ENCODE assay signal across 10 mouse cellular contexts in the genomic region with DNA sequence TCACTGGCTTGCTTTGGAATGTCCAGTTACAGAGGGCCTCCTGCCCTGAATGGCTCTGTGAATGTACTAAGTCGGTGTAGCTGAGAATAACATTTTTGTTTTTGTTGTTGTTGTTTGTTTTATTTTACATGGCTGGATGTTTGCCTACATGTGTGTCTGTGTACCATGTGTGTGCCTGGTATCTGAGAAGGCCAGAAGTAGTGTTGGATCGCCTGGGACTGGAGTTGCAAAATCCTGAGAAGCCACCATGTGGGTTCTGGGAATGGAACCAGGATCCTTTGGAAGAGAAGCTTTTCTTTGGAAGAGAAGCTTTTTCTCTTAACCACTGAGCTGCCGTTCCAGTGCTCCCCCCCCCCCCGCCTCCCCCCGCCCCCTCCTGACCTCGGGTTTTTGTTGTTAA. TPM values are rescaled to one million over a fixed set of nuclear protein-coding genes. Genes with fewer than 3 reads are reported as not detected.
DNase-seq lines count a peak whose midpoint lies in the region; ATAC-seq lines count a peak whose summit lies in the region.
"Had no signal": no experiment of that assay in that cellular context is flagged by ENCODE, and none has a peak within 500 bp of the region (broad histone marks: within the 10 kb centered on the region; RNA-seq: fewer than 3 reads in every experiment).

No protein-coding gene starts in this region.

- peak overlapping the region; percentile 95 for H3K27ac ChIP-seq in brown adipose tissue, adult 24 weeks (replicated peaks; ENCODE audit: low read depth, low read length)
- H3K27ac ChIP-seq in hindbrain, embryonic 15.5 days (replicated peaks) = 0 out of 2 replicates have a peak overlapping the region, but pooled peaks have one; percentile 97
- no peak overlapping the region for H3K27ac ChIP-seq in midbrain, embryonic 15.5 days

- 0 out of 2 replicates have a peak overlapping the region, but pooled peaks have one; percentile 15 for H3K4me3 ChIP-seq in brown adipose tissue, adult 24 weeks (ENCODE audit: insufficient read depth, low read depth, low read length)
- H3K4me3 ChIP-seq in hindbrain, embryonic 15.5 days = 0 out of 2 replicates have a peak overlapping the region, but pooled peaks have one; percentile 94
- 0 out of 2 replicates have a peak overlapping the region, but pooled peaks have one; percentile 88 for H3K4me3 ChIP-seq in midbrain, embryonic 15.5 days

- H3K4me2 ChIP-seq in hindbrain, embryonic 15.5 days = peak overlapping the region; percentile 83
- peak overlapping the region; percentile 76 for H3K4me2 ChIP-seq in midbrain, embryonic 15.5 days

- peaks cover 41% of the 10 kb centered on the region for H3K4me1 ChIP-seq in brown adipose tissue, adult 24 weeks (ENCODE audit: control insufficient read depth, insufficient read depth, insufficient read length, low read length)
- H3K4me1 ChIP-seq in hindbrain, embryonic 15.5 days (replicated peaks) = peaks cover 69% of the 10 kb centered on the region
- H3K4me1 ChIP-seq in midbrain, embryonic 15.5 days = peaks cover 67% of the 10 kb centered on the region

- 56% methylated on average over 5 of the region's 6 CpGs for WGBS in hindbrain, embryonic 15.5 days
- 35% methylated on average over 6 of the region's 6 CpGs for WGBS in midbrain, embryonic 15.5 days

- DNase-seq in kidney, adult 11 months = peak; percentile 3
- DNase-seq in kidney, postnatal 10 days = no peak
- no peak for DNase-seq in frontal cortex, postnatal 10 days (ENCODE audit: low spot score in 2 of 2)
- DNase-seq in frontal cortex, postnatal 14 days (ENCODE audit: low spot score in 2 of 2) = no peak
- DNase-seq: right cerebral cortex, postnatal 4 days had no signal

- no peaks in the 10 kb centered on the region for H3K27me3 ChIP-seq in hindbrain, embryonic 15.5 days
- H3K27me3 ChIP-seq in midbrain, embryonic 15.5 days (replicated peaks) = no peaks in the 10 kb centered on the region

- ATAC-seq in hindbrain, embryonic 15.5 days (ENCODE audit: low FRiP score, low read depth) = no peak
- no peak for ATAC-seq in midbrain, embryonic 15.5 days (replicated peaks)
- no peak for ATAC-seq in frontal cortex, adult (ENCODE audit: low TSS enrichment)

- H3K9ac ChIP-seq in hindbrain, embryonic 15.5 days = no peak overlapping the region
- no peak overlapping the region for H3K9ac ChIP-seq in midbrain, embryonic 15.5 days

- H3K36me3 ChIP-seq in hindbrain, embryonic 15.5 days = peaks cover 8% of the 10 kb centered on the region; the same call in 1 of the 2 replicates
- H3K36me3 ChIP-seq in midbrain, embryonic 15.5 days (replicated peaks) = peaks cover 3% of the 10 kb centered on the region; the same call in 1 of the 2 replicates

- no peaks in the 10 kb centered on the region for H3K9me3 ChIP-seq in hindbrain, embryonic 15.5 days
- H3K9me3 ChIP-seq in midbrain, embryonic 15.5 days = no peaks in the 10 kb centered on the region
- H3K9me3 ChIP-seq: G1E had no signal

RNA-seq across cellular contexts. Expression of gene Lasp1, which starts 3.7 kb away (rescaled TPM):
- polyA plus RNA-seq in brown adipose tissue, adult 24 weeks (2012; ENCODE audit: insufficient read depth, insufficient read length, missing spikeins) = 56.3 and 58.1 TPM in 2 replicates
- 152 and 173 TPM in 2 replicates for polyA plus RNA-seq in hindbrain, embryonic 15.5 days (2015; fragmentation: Nextera tagmentation; extraction: Ambion mirVana)
- polyA plus RNA-seq in midbrain, embryonic 15.5 days (2015; fragmentation: Nextera tagmentation; extraction: Ambion mirVana) = 198 and 199 TPM in 2 replicates

RNA-seq across cellular contexts. Expression of gene Rpl23, which starts 20.3 kb away (rescaled TPM):
- polyA plus RNA-seq in brown adipose tissue, adult 24 weeks (2012; ENCODE audit: insufficient read depth, insufficient read length, missing spikeins) = 268 and 348 TPM in 2 replicates
- 296 and 312 TPM in 2 replicates for polyA plus RNA-seq in hindbrain, embryonic 15.5 days (2015; fragmentation: Nextera tagmentation; extraction: Ambion mirVana)
- polyA plus RNA-seq in midbrain, embryonic 15.5 days (2015; fragmentation: Nextera tagmentation; extraction: Ambion mirVana) = 259 and 277 TPM in 2 replicates

RNA-seq across cellular contexts. Expression of gene 1700001P01Rik, which starts 26.8 kb away (rescaled TPM):
- not detected in 2 replicates for polyA plus RNA-seq in brown adipose tissue, adult 24 weeks (2012; ENCODE audit: insufficient read depth, insufficient read length, missing spikeins)
- polyA plus RNA-seq in hindbrain, embryonic 15.5 days (2015; fragmentation: Nextera tagmentation; extraction: Ambion mirVana) = 0.26 and 0.28 TPM in 2 replicates
- polyA plus RNA-seq in midbrain, embryonic 15.5 days (2015; fragmentation: Nextera tagmentation; extraction: Ambion mirVana) = 0.50 and 1.1 TPM in 2 replicates

RNA-seq across cellular contexts. Expression of gene Cwc25, which starts 36.1 kb away (rescaled TPM):
- 5.8 and 7.1 TPM in 2 replicates for polyA plus RNA-seq in brown adipose tissue, adult 24 weeks (2012; ENCODE audit: insufficient read depth, insufficient read length, missing spikeins)
- 14.9 and 16.2 TPM in 2 replicates for polyA plus RNA-seq in hindbrain, embryonic 15.5 days (2015; fragmentation: Nextera tagmentation; extraction: Ambion mirVana)
- polyA plus RNA-seq in midbrain, embryonic 15.5 days (2015; fragmentation: Nextera tagmentation; extraction: Ambion mirVana) = 16.2 and 17.6 TPM in 2 replicates

RNA-seq across cellular contexts. Expression of gene B230217C12Rik, which starts 38.1 kb away (rescaled TPM):
- 0.59 and 2.0 TPM in 2 replicates for polyA plus RNA-seq in brown adipose tissue, adult 24 weeks (2012; ENCODE audit: insufficient read depth, insufficient read length, missing spikeins)
- 32.4 and 38.8 TPM in 2 replicates for polyA plus RNA-seq in hindbrain, embryonic 15.5 days (2015; fragmentation: Nextera tagmentation; extraction: Ambion mirVana)
- polyA plus RNA-seq in midbrain, embryonic 15.5 days (2015; fragmentation: Nextera tagmentation; extraction: Ambion mirVana) = 33.3 and 33.8 TPM in 2 replicates
- polyA plus RNA-seq: G1E had no signal

Comparison
In these comparisons a context has a peak if more than half of its experiments do, and no peak if none do; other contexts are left out.
1. H3K4me3 ChIP-seq: peak in every context shown above with its lines; median percentile 94 in hindbrain, embryonic 15.5 days; 88 in midbrain, embryonic 15.5 days; 15 in brown adipose tissue, adult 24 weeks.